8 mouse cellular contexts compared by ENCODE assay signal in genomic region chr10:72403290-72403689, GRCm38 (mm10).
"Had no signal": no experiment of that assay in that cellular context is flagged by ENCODE, and none has a peak within 500 bp of the region (broad histone marks: within the 10 kb centered on the region; RNA-seq: fewer than 3 reads in every experiment).

No protein-coding gene starts in this region.

- DNase-seq: liver, postnatal 0 days; lung, adult 2 months; lung, postnatal 14 days; lung, postnatal 36 days; right cerebral cortex, postnatal 14 days; thymus, adult 2 months; thymus, postnatal 25 days; thymus, postnatal 4 days had no signal
